Mouse (Mus musculus) megakaryocyte, embryonic 14.5 days (primary cell): ENCODE results near the gene Cd177. TPM values are rescaled to one million over a fixed set of nuclear protein-coding genes. Genes with fewer than 3 reads are reported as not detected.
"Not testable (repeated sequence)": the region's sequence is repeated elsewhere in the genome, so short reads cannot be mapped to it uniquely, and the experiment has no call there.

Experiments
- H3K27me3 ChIP-seq: replicated peaks from 2 replicates; pipeline ENCODE3; 2012; ENCODE audit warnings: inconsistent platforms
- H3K36me3 ChIP-seq: replicated peaks from 2 replicates; pipeline ENCODE3; 2012; ENCODE audit warnings: low read length, inconsistent platforms, mixed read lengths
- H3K4me1 ChIP-seq: 2 replicates; pipeline ENCODE4 v1.6.1; 2012; ENCODE audit warnings: inconsistent platforms
- H3K4me3 ChIP-seq: replicated peaks from 2 replicates; pipeline ENCODE3; 2012; ENCODE audit warnings: moderate library complexity, mild to moderate bottlenecking, inconsistent platforms
- H3K9me3 ChIP-seq: 2 replicates; pipeline ENCODE4 v1.6.1; 2012; ENCODE audit warnings: inconsistent platforms
- FLI1 ChIP-seq: IDR thresholded peaks from 2 replicates; pipeline ENCODE4 v1.6.1; 2012; ENCODE audit warnings: low read length, inconsistent platforms, mixed read lengths
- GATA1 ChIP-seq: IDR thresholded peaks from 3 replicates; pipeline ENCODE4 v1.6.1; 2012; ENCODE audit warnings: mixed read lengths, low read length, inconsistent platforms, borderline replicate concordance
- polyA plus RNA-seq: library from polyadenylated mRNA; stranded (reverse); fragments of >175 nt; gene quantifications from 2 replicates; pipeline ENCODE4 v1.2.3, GENCODE M21; 2012; ENCODE audit warnings: low replicate concordance; ENCODE audit not compliant: insufficient read depth

Cd177 gene
- polyA plus RNA-seq, 1 experiment, result 0.27 TPM

- H3K4me1 ChIP-seq, result no peaks in the 10 kb centered on the region
- no peaks in the 10 kb centered on the region for H3K36me3 ChIP-seq
- TF ChIP-seq GATA1 (no peak), FLI1 (no peak)
- no peak overlapping the region for H3K4me3 ChIP-seq
- H3K9me3 ChIP-seq, result no peaks in the 10 kb centered on the region
- peaks cover 26% of the 10 kb centered on the region for H3K27me3 ChIP-seq
These were observed 1.1 kb upstream of the Cd177 start for GRCm38 (mm10) chr7:24761161-24761560.

DNA sequence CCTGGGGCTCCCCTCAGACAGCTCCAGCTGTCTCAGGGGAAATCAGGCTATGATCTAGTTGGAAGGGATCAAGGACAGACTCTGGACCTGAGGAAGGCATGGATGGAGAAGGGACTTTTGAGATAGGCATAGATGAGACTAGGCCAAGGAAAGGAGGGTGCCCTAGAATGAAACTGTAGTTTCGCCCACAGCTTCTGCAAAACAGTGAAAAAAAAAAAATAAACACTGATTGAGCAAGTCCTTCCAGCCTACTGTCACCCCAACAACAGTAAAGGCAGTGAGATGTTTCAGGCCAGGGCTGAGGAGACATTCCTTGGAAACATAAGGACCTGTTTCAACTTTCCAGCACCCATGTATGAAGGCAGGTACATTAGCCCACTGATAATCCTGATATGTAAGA, 1.6 kb downstream of the Cd177 start:
- H3K4me3 ChIP-seq, result no peak overlapping the region
- no peak for TF ChIP-seq FLI1
- no peak for TF ChIP-seq GATA1
- H3K36me3 ChIP-seq, result no peaks in the 10 kb centered on the region
- no peaks in the 10 kb centered on the region for H3K4me1 ChIP-seq
- no peaks in the 10 kb centered on the region for H3K9me3 ChIP-seq
- peaks cover 25% of the 10 kb centered on the region for H3K27me3 ChIP-seq

DNA sequence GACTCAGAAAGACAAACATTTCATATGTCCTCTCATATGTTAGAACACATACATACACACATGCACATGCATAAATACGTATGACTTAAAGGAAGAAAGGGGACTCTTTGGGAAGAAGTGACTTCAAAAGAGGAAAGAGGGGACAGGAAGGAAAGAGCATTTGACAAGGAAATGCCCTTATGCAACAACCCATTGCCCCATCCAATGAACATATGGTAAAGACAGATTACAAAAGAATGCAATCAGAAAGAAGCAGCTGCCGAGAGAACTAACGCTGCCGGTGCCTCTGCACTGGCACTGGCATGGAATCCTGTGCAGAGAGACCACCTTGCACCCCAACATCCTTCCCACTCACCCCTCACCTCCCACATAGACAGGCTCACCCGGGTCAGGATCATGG, 6.6 kb downstream of the Cd177 start:
- Histone ChIP-seq H3K4me3 (no peak overlapping the region), H3K36me3 (no peaks in the 10 kb centered on the region), H3K27me3 (peaks cover 37% of the 10 kb centered on the region), H3K4me1 (no peaks in the 10 kb centered on the region; the same call in 1 of the 2 replicates), H3K9me3 (no peaks in the 10 kb centered on the region)
- TF ChIP-seq GATA1 (no peak), FLI1 (no peak)

DNA sequence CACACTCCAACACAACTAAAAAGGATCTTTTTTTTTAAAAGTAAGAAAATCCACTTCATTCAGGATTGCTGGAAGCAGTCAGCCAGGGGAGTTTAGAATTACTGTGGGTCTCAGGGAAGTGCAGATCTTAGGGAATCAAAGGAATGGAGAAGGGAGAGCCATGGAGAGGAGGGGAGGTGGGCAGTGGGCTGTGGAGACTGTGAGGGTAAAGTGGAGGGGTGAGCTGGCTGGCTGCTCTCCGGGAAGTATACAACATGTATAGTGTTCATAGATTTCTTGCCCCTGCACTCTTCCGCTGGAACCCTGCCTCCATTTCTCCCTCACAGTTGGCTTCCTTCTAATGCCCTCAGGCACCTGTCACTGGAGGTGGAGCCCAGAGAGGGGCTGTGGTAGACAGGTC, 8.5 kb downstream of the Cd177 start:
- TF ChIP-seq FLI1 (no peak), GATA1 (no peak)
- Histone ChIP-seq H3K27me3 (peaks cover 32% of the 10 kb centered on the region), H3K4me1 (no peaks in the 10 kb centered on the region; the same call in 1 of the 2 replicates), H3K4me3 (no peak overlapping the region), H3K36me3 (no peaks in the 10 kb centered on the region), H3K9me3 (no peaks in the 10 kb centered on the region)

DNA sequence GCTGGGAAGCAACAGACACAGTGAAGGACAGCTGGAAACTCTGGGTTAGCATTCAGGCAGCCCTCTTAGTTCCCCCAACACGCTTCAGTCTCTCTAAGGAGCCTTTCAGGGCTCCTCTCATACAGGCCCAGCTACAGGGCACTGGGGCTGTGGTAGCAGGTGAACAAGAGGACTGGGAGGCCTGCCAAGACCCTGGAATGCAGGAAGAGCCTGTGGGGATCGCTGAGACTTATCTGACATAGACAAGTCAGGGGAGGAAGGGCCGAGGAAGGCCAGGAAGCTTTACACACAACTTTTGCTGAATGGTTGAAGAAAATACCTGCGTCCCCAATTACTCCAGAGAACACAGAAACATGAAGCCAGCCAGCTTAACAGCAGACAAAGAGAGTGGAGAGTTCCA, 9.4 kb downstream of the Cd177 start:
- no peaks in the 10 kb centered on the region for H3K9me3 ChIP-seq
- TF ChIP-seq GATA1, result no peak
- no peak for TF ChIP-seq FLI1
- no peak overlapping the region for H3K4me3 ChIP-seq

DNA sequence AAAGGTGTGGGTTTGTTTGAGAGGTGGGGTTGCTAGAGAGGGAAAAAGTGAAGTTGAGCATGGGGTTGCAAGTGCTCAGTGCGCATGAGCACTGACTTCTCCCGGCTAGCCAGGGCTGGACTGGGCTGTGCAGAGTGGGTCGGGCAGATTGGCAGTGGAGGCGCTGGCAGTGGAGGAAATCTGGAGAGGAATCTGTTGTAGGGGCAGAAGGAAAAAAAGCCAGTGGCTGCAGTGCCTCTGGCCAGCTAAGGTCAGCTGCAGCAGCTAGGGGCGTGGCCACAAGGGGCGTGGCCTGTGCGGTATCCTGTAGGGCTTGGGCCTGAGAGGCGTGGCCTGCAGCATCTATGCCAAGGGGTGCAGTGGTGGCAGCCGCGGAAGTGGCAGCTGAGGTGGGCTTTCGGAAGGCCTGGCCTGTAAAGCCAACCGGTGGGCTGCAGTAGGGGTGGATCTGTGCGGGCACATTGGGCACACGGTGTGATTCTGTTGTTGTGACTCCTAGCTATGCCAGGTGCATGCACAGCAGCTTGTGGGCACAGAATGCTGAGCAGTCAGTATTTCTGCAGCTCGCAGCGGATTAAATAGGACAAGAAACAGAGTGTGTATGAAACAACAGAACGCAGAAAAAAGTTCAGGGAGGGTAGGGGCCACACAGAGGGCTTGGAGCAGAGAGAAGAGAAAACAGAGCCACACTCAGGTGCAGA, 24.0 kb downstream of the Cd177 start:
- Histone ChIP-seq H3K4me1 (peaks cover 7% of the 10 kb centered on the region; the same call in 1 of the 2 replicates), H3K36me3 (no peaks in the 10 kb centered on the region), H3K9me3 (peaks cover 7% of the 10 kb centered on the region), H3K4me3 (peak overlapping the region; percentile 38), H3K27me3 (peaks cover 38% of the 10 kb centered on the region)
- TF ChIP-seq GATA1, result no peak
- no peak for TF ChIP-seq FLI1

More for the DNA sequence above, 9.4 kb downstream of the Cd177 start:
- Histone ChIP-seq H3K27me3 (peaks cover 37% of the 10 kb centered on the region), H3K36me3 (no peaks in the 10 kb centered on the region), H3K4me1 (no peaks in the 10 kb centered on the region; the same call in 1 of the 2 replicates)

DNA sequence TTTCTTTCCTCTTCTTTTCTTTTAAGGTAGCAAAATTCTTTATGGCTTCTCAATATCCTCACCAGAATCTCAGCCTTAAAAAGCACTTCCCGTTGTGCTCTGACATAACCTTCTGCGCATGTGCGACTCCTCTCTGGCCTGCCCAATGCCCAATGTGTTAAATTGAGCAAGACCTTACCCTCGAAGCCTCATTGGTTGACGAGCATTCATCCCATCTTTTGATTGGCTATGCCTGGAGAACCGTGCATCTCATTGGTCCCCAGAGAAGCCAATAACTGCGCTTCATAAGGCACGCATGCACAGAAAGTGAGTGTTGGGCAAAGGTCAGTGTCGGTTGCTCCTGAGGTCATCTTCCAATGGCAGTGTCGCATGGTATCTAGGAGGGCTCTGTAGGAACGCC, 33.3 kb downstream of the Cd177 start, which contains the start of gene Gm4763:
Gene Gm4763, minus strand, starts transcription at position 101 of the 400 bp plus-strand sequence.
- H3K4me3 ChIP-seq, H3K4me1 ChIP-seq, H3K9me3 ChIP-seq, H3K36me3 ChIP-seq, H3K27me3 ChIP-seq: not testable (repeated sequence)

DNA sequence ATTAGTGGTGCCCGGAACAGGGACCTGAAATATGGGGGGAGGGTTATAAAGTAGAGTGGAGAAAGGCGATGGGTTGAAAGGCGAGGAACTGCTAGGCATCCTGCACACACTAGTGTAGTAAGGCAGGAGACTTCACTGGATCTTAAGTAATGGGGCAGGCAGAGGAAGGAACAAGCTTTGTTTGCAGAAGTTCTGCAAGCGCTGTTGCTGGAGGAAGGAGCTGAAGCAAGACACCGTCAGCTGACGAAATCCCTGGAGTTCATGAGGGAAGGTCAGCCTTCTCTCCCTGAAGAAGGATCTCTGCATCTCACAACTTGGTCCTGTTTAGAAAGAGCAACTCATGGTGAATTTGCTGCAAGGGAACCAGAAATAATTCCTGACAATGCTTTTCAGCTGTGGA, 45.1 kb downstream of the Cd177 start:
- TF ChIP-seq GATA1, result no peak
- Histone ChIP-seq H3K27me3 (peaks cover 22% of the 10 kb centered on the region), H3K4me3 (no peak overlapping the region), H3K4me1 (no peaks in the 10 kb centered on the region; the same call in 1 of the 2 replicates), H3K36me3 (no peaks in the 10 kb centered on the region), H3K9me3 (no peaks in the 10 kb centered on the region)

DNA sequence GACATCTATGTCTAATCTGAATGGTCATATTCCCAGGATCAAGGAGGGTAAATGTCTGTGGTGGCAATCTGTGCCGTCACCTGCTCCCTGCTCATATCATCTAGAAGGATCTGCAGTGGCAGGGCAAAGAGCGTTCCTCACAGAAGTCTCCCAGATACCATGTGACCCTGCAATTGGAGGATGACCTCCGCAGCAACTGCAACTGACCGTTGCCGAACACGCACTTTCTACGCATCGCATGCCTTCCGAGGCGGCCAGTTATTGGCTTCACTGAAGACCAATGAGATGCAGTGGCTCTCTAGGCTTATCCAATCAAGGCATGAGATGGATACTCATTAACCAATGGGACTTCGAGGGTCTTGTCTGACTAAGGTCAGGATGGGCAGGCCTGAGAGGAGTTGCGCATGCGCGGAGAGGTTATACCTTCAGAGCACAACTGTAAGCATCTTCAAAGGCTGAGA, 51.2 kb downstream of the Cd177 start, which contains the start of gene BC049730:
Gene BC049730, plus strand, starts transcription at position 411 of the 461 bp plus-strand sequence.
- Histone ChIP-seq H3K36me3 (no peaks in the 10 kb centered on the region), H3K27me3 (peaks cover 15% of the 10 kb centered on the region), H3K4me3 (no peak within 1 kb of the TSS), H3K9me3 (no peaks in the 10 kb centered on the region), H3K4me1 (no peaks in the 10 kb centered on the region)
- TF ChIP-seq FLI1, result no peak
- no peak for TF ChIP-seq GATA1

- not testable (repeated sequence) for H3K27me3 ChIP-seq, H3K9me3 ChIP-seq, H3K36me3 ChIP-seq, H3K4me3 ChIP-seq, H3K4me1 ChIP-seq
These were observed 57.3 kb downstream of the Cd177 start for GRCm38 (mm10) chr7:24702841-24703240.

DNA sequence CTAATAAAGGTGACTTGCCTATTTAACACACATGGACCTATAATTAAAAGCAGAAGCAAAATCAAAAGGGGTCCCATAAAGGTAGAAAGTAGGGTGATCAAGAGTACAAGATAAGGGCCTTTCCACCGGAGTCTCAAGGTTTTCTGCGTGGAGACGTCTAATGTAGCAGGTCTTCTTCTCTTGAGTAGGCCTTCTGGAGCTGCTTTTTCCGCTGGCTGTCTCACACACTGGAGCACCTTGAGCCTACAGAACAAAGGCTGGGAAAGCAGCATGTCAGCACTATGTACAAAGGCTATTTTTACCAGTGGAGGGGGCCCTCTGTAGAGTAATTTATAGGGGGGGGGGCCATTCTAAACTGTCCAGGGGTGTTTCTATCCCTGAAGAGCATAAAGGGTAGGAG, 62.2 kb downstream of the Cd177 start:
- not testable (repeated sequence) for H3K4me1 ChIP-seq, H3K36me3 ChIP-seq, H3K27me3 ChIP-seq, H3K4me3 ChIP-seq, H3K9me3 ChIP-seq

Other genes starting within 250 kb of the Cd177 start
- not detected in 2 replicates for gene AC161166.1, start 247.9 kb downstream of the Cd177 start, polyA plus RNA-seq
- 2.9 and 3.1 TPM in 2 replicates for gene Irgq, start 229.6 kb downstream of the Cd177 start, polyA plus RNA-seq
- not detected in 2 replicates for gene Pinlyp, start 214.2 kb downstream of the Cd177 start, polyA plus RNA-seq
- 101 and 159 TPM in 2 replicates for gene Xrcc1, start 214.0 kb downstream of the Cd177 start, polyA plus RNA-seq
- 14.5 and 17.5 TPM in 2 replicates for gene Ethe1, start 172.8 kb downstream of the Cd177 start, polyA plus RNA-seq
- 0.30 TPM in 1 of 2 replicates, not detected in the other for gene Zfp575, start 172.7 kb downstream of the Cd177 start, polyA plus RNA-seq
- 2.0 and 8.9 TPM in 2 replicates for gene Phldb3, start 149.5 kb downstream of the Cd177 start, polyA plus RNA-seq
- gene Lypd3, start 123.8 kb downstream of the Cd177 start, polyA plus RNA-seq, result not detected in 2 replicates
- not detected in 2 replicates for gene Tex101, start 83.6 kb downstream of the Cd177 start, polyA plus RNA-seq
- not detected in 2 replicates for gene BC049730, start 51.1 kb downstream of the Cd177 start, polyA plus RNA-seq
- gene Gm4763, start 33.4 kb downstream of the Cd177 start, polyA plus RNA-seq, result not detected in 2 replicates
- 0.35 TPM in 1 of 2 replicates, not detected in the other for gene Ceacam10, start 16.9 kb upstream of the Cd177 start, polyA plus RNA-seq
- gene Gm9844, start 101.9 kb upstream of the Cd177 start, polyA plus RNA-seq, result 23.1 and 70.1 TPM in 2 replicates
- gene Lypd4, start 109.6 kb upstream of the Cd177 start, polyA plus RNA-seq, result not detected in 2 replicates
- gene Dmrtc2, start 109.7 kb upstream of the Cd177 start, polyA plus RNA-seq, result not detected in 2 replicates
- gene Rps19, start 124.1 kb upstream of the Cd177 start, polyA plus RNA-seq, result 171 and 2,463 TPM in 2 replicates
- 0.50 TPM in 1 of 2 replicates, not detected in the other for gene Cd79a, start 137.1 kb upstream of the Cd177 start, polyA plus RNA-seq
- gene Arhgef1, start 142.6 kb upstream of the Cd177 start, polyA plus RNA-seq, result 136 and 219 TPM in 2 replicates
- gene Gm4881, start 184.2 kb upstream of the Cd177 start, polyA plus RNA-seq, result 0.37 TPM in 1 of 2 replicates, not detected in the other
- gene Rabac1, start 212.4 kb upstream of the Cd177 start, polyA plus RNA-seq, result 475 and 509 TPM in 2 replicates
- 7.5 and 25.7 TPM in 2 replicates for gene Atp1a3, start 245.6 kb upstream of the Cd177 start, polyA plus RNA-seq